Mouse (Mus musculus) central nervous system, embryonic 14 days (tissue): ENCODE results near the gene Gm10720. TPM values are rescaled to one million over a fixed set of nuclear protein-coding genes. Genes with fewer than 3 reads are reported as not detected.

ENCODE experiments used
- polyA plus RNA-seq: library from polyadenylated mRNA; depleted of rRNA; stranded (reverse); fragments of >200 nt; gene quantifications from 2 replicates; pipeline ENCODE4 v1.2.3, GENCODE M21; 2012; rRNA removed

Gm10720 gene
- polyA plus RNA-seq = not detected in 2 replicates

DNA sequence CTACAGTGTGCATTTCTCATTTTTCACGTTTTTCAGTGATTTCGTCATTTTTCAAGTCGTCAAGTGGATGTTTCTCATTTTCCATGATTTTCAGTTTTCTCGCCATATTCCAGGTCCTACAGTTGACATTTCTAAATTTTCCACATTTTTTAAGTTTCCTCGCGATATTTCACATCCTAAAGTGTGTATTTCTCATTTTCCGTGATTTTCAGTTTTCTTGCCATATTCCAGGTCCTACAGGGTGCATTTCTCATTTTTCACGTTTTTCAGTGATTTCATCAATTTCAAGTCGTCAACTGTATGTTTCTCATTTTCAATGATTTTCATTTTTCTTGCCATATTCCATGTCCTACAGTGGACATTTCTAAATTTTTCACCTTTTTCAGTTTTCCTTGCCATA is at the start of gene Gm10720:
Gm10720 (plus strand) TSS at position 301 of the 400 bp plus-strand sequence.

DNA sequence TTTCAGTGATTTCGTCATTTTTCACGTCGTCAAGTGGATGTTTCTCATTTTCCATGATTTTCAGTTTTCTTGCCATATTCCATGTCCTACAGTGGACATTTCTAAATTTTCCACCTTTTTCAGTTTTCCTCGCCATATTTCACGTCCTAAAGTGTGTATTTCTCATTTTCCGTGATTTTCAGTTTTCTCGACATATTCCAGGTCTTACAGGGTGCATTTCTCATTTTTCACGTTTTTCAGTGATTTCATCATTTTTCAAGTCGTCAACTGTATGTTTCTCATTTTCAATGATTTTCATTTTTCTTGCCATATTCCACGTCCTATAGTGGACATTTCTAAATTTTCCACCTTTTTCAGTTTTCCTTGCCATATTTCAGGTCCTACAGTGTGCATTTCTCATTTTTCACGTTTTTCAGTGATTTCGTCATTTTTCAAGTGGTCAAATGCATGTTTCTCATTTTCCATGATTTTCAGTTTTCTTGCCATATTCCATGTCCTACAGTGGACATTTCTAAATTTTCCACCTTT is 14.9 kb upstream of the Gm10720 start, which contains the start of gene Gm10722:
Gm10722 (plus strand) TSS at position 478 of the 528 bp plus-strand sequence.

DNA sequence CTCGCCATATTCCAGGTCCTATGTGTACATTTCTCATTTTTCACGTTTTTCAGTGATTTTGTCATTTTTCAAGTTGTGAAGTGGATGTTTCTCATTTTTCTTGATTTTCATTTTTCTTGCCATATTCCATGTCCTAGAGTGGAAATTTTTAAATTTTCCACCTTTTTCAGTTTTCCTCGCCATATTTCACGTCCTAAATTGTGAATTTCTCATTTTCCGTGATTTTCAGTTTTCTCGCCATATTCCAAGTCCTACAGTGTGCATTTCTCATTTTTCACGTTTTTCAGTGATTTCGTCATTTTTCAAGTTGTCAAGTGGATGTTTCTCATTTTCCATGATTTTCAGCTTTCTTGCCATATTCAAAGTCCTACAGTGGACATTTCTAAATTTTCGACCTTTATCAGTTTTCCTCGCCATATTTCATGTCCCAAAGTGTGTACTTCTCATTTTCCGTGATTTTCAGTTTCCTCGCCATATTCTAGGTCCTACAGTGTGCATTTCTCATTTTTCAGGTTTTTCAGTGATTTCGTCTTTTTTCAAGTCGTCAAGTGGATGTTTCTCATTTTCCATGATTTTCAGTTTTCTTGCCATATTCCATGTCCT is 12.6 kb upstream of the Gm10720 start, which contains the start of gene Gm11168:
Gm11168 (plus strand) TSS at position 553 of the 603 bp plus-strand sequence.

DNA sequence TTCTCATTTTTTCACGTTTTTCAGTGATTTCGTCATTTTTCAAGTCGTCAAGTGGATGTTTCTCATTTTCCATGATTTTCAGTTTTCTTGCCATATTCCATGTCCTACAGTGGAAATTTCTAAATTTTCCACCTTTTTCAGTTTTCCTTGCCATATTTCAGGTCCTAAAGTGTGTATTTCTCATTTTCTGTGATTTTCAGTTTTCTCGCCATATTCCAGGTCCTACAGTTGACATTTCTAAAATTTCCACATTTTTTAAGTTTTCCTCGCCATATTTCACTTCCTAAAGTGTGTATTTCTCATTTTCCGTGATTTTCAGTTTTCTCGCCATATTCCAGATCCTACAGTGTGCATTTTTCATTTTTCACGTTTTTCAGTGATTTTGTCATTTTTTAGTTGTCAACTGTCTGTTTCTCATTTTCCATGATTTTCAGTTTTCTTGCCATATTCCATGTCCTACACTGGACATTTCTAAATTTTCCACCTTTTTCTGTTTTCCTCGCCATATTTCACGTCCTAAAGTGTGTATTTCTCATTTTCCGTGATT is 2.6 kb upstream of the Gm10720 start, which contains the start of gene Gm10721:
Gm10721 (plus strand) TSS at position 408 of the 547 bp plus-strand sequence.

DNA sequence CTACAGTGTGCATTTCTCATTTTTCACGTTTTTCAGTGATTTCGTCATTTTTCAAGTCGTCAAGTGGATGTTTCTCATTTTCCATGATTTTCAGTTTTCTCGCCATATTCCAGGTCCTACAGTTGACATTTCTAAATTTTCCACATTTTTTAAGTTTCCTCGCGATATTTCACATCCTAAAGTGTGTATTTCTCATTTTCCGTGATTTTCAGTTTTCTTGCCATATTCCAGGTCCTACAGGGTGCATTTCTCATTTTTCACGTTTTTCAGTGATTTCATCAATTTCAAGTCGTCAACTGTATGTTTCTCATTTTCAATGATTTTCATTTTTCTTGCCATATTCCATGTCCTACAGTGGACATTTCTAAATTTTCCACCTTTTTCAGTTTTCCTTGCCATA is 1.7 kb downstream of the Gm10720 start, which contains the start of gene Gm10719:
Gm10719 (plus strand) TSS at position 301 of the 400 bp plus-strand sequence.

DNA sequence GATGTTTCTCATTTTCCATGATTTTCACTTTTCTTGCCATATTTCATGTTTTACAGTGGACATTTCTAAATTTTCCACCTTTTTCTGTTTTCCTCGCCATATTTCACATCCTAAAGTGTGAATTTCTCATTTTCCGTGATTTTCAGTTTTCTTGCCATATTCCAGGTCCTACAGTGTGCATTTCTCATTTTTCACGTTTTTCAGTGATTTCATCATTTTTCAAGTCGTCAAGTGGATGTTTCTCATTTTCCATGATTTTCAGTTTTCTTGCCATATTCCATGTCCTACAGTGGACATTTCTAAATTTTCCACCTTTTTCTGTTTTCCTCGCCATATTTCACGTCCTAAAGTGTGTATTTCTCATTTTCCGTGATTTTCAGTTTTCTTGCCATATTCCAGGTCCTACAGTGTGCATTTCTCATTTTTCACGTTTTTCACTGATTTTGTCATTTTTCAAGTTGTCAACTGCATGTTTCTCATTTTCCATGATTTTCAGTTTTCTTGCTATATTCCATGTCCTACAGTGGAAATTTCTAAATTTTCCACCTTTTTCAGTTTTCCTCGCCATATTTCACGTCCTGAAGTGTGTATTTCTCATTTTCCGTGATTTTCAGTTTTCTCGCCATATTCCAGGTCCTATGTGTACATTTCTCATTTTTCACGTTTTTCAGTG is 8.0 kb downstream of the Gm10720 start, which contains the start of gene Gm10718:
Gm10718 (plus strand) TSS at position 236 of the 673 bp plus-strand sequence.

DNA sequence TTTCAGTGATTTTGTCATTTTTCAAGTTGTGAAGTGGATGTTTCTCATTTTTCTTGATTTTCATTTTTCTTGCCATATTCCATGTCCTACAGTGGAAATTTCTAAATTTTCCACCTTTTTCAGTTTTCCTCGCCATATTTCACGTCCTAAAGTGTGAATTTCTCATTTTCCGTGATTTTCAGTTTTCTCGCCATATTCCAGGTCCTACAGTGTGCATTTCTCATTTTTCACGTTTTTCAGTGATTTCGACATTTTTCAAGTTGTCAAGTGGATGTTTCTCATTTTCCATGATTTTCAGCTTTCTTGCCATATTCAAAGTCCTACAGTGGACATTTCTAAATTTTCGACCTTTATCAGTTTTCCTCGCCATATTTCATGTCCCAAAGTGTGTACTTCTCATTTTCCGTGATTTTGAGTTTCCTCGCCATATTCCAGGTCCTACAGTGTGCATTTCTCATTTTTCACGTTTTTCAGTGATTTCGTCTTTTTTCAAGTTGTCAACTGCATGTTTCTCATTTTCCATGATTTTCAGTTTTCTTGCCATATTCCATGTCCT is 9.5 kb downstream of the Gm10720 start, which contains the start of gene Gm10717:
Gm10717 (plus strand) TSS at position 506 of the 556 bp plus-strand sequence.

DNA sequence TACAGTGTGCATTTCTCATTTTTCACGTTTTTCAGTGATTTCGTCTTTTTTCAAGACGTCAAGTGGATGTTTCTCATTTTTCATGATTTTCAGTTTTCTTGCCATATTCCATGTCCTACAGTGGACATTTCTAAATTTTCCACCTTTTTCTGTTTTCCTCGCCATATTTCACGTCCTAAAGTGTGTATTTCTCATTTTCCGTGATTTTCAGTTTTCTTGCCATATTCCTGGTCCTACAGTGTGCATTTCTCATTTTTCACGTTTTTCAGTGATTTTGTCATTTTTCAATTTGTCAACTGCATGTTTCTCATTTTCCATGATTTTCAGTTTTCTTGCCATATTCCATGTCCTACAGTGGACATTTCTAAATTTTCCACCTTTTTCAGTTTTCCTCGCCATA is 18.8 kb downstream of the Gm10720 start, which contains the start of gene Gm17535:
Gm17535 (plus strand) TSS at position 301 of the 400 bp plus-strand sequence.

DNA sequence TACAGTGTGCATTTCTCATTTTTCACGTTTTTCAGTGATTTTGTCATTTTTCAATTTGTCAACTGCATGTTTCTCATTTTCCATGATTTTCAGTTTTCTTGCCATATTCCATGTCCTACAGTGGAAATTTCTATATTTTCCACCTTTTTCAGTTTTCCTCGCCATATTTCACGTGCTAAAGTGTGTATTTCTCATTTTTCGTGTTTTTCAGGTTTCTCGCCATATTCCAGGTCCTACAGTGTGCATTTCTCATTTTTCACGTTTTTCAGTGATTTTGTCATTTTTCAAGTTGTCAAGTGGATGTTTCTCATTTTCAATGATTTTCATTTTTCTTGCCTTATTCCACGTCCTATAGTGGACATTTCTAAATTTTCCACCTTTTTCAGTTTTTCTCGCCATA is 21.1 kb downstream of the Gm10720 start, which contains the start of gene Gm10715:
Gm10715 (plus strand) TSS at position 301 of the 400 bp plus-strand sequence.

Other genes with a start within 250 kb of the Gm10720 start
- gene Gm10722, start 14.7 kb upstream of the Gm10720 start, polyA plus RNA-seq = not detected in 2 replicates
- not detected in 2 replicates for gene Gm11168, start 12.3 kb upstream of the Gm10720 start, polyA plus RNA-seq
- 0.22 TPM in 1 of 2 replicates, not detected in the other for gene Gm10721, start 2.5 kb upstream of the Gm10720 start, polyA plus RNA-seq
- gene Gm10719, start 1.8 kb downstream of the Gm10720 start, polyA plus RNA-seq = 0.25 and 0.35 TPM in 2 replicates
- gene Gm10718, start 7.9 kb downstream of the Gm10720 start, polyA plus RNA-seq = 0.38 and 0.44 TPM in 2 replicates
- 0.11 TPM in 1 of 2 replicates, not detected in the other for gene Gm10717, start 9.8 kb downstream of the Gm10720 start, polyA plus RNA-seq
- not detected in 2 replicates for gene Gm17535, start 18.9 kb downstream of the Gm10720 start, polyA plus RNA-seq
- gene Gm10715, start 21.2 kb downstream of the Gm10720 start, polyA plus RNA-seq = not detected in 2 replicates